Mouse (Mus musculus): Measurements from ENCODE around the gene Atp5l. TPM values are rescaled to one million over a fixed set of nuclear protein-coding genes. Genes with fewer than 3 reads are reported as not detected.

Gene Atp5l
- total and polyA plus RNA-seq, 2 experiments from 2014 or later = 688 to 2,678 TPM

DNA sequence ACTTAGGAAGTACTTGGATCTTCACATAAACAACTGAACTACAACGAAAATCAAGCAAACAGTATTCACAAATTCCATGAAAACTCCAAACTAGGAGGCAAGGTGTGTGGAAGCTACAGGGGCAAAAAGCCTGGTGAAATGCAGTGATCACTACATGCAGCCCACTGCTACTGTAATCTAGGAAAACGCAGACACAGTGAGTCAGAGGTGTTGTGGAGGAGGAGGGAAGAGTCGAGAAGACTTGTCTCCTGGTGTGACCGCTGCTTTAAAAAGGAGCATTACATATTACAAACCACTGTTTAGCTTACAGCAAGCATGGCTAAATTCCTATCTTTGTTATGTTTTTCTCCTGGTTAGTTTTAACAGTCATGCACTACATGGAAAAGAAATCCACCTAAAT lies 9.2 kb downstream of the Atp5l start:
- DNase-seq (ENCODE audit: low spot score) = no peak
- no peak overlapping the region for H3K4me2 ChIP-seq (ENCODE audit: low read depth, low read length)
- 89% methylated on average over 4 of the region's 4 CpGs for WGBS
- H3K27me3 ChIP-seq (ENCODE audit: control insufficient read depth, insufficient read depth, low read length) = no peaks in the 10 kb centered on the region
- H3K27ac ChIP-seq (ENCODE audit: low read depth) = no peak overlapping the region
- peaks cover 32% of the 10 kb centered on the region for H3K36me3 ChIP-seq (replicated peaks; ENCODE audit: control insufficient read depth, insufficient read depth, low read length)
- no peak overlapping the region for H3K9ac ChIP-seq (replicated peaks; ENCODE audit: low read depth, low read length)
- no peaks in the 10 kb centered on the region for H3K9me3 ChIP-seq (replicated peaks; ENCODE audit: control insufficient read depth, low read length)
- no peak for ATAC-seq (ENCODE audit: insufficient read depth, low read depth)
- H3K4me1 ChIP-seq (ENCODE audit: control insufficient read depth, insufficient read depth) = peaks cover 8% of the 10 kb centered on the region; the same call in 1 of the 2 replicates
- no peak overlapping the region for H3K4me3 ChIP-seq (ENCODE audit: low read depth, low read length)
- TF ChIP-seq EP300 (IDR thresholded peaks at IDR 0.05; ENCODE audit: low read depth) (no peak), CTCF (IDR thresholded peaks at IDR 0.05; ENCODE audit: low read depth) (no peak)

DNA sequence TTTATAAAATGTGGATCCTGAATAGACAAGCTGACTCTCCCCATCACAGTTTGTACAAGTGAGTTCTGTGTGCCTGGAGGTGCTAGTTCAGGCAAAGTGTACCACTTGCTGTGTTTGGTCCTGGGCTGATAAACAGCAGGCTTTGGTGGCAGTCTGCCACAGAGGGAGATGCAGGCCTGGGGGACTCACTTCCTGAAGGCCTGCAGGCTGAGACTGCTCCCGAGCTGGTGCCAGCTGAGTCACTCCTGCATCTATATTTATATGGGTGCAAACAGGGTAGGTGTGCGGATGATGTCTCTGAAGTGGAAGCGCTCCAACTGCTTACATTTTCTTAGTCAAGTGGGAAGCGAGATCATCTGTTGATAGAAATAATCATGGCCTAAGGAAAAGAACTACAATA lies 14.9 kb downstream of the Atp5l start:
- DNase-seq (ENCODE audit: low spot score) = peak; percentile 71
- Histone ChIP-seq H3K4me3 (ENCODE audit: low read depth, low read length) (peak overlapping the region; percentile 23), H3K36me3 (replicated peaks; ENCODE audit: control insufficient read depth, insufficient read depth, low read length) (peaks cover 6% of the 10 kb centered on the region), H3K27me3 (ENCODE audit: control insufficient read depth, insufficient read depth, low read length) (no peaks in the 10 kb centered on the region), H3K9ac (replicated peaks; ENCODE audit: low read depth, low read length) (no peak overlapping the region), H3K4me1 (ENCODE audit: control insufficient read depth, insufficient read depth) (peaks cover 24% of the 10 kb centered on the region), H3K27ac (ENCODE audit: low read depth) (peak overlapping the region; percentile 76), H3K4me2 (ENCODE audit: low read depth, low read length) (peak overlapping the region; percentile 44), H3K9me3 (replicated peaks; ENCODE audit: control insufficient read depth, low read length) (no peaks in the 10 kb centered on the region)
- peak; percentile 50; the same call in 1 of the 2 replicates for TF ChIP-seq EP300 (IDR thresholded peaks at IDR 0.05; ENCODE audit: low read depth)
- TF ChIP-seq CTCF (IDR thresholded peaks at IDR 0.05; ENCODE audit: low read depth) = 0 out of 2 replicates have a peak, but pooled peaks have one; percentile 0
- WGBS = 9% methylated on average over 4 of the region's 4 CpGs
- peak; percentile 92 for ATAC-seq (ENCODE audit: insufficient read depth, low read depth)

DNA sequence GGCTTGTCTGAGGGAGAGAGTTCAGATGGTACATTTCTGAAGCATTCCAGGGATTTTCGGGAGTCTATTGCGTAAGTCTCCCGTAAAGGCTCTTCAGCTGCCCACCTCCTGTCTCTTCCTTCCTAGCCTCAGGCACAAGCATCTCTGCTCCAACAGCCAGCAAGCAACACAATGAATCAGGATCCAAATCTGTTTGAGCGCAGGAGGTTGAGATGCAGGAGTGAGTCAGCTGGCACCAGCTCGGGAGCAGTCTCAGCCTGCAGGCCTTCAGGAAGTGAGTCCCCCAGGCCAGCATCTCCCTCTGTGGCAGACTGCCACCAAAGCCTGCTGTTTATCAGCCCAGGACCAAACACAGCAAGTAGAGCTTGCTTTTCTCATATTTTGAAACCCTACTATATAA lies 15.6 kb downstream of the Atp5l start:
- TF ChIP-seq EP300 (IDR thresholded peaks at IDR 0.05; ENCODE audit: low read depth) = no peak
- TF ChIP-seq CTCF (IDR thresholded peaks at IDR 0.05; ENCODE audit: low read depth) = no peak
- H3K36me3 ChIP-seq (replicated peaks; ENCODE audit: control insufficient read depth, insufficient read depth, low read length) = 0 out of 2 replicates have a peak, but pooled peaks cover under 1% of the 10 kb centered on the region
- no peaks in the 10 kb centered on the region for H3K9me3 ChIP-seq (replicated peaks; ENCODE audit: control insufficient read depth, low read length)
- ATAC-seq (ENCODE audit: insufficient read depth, low read depth) (peak; percentile 77), DNase-seq (ENCODE audit: low spot score) (peak; percentile 48)
- no peak overlapping the region for H3K4me3 ChIP-seq (ENCODE audit: low read depth, low read length)
- 25% methylated on average over 5 of the region's 5 CpGs for WGBS
- no peaks in the 10 kb centered on the region for H3K27me3 ChIP-seq (ENCODE audit: control insufficient read depth, insufficient read depth, low read length)
- peak overlapping the region; percentile 76 for H3K27ac ChIP-seq (ENCODE audit: low read depth)
- peaks cover 24% of the 10 kb centered on the region for H3K4me1 ChIP-seq (ENCODE audit: control insufficient read depth, insufficient read depth)
- no peak overlapping the region for H3K9ac ChIP-seq (replicated peaks; ENCODE audit: low read depth, low read length)
- no peak overlapping the region for H3K4me2 ChIP-seq (ENCODE audit: low read depth, low read length)

DNA sequence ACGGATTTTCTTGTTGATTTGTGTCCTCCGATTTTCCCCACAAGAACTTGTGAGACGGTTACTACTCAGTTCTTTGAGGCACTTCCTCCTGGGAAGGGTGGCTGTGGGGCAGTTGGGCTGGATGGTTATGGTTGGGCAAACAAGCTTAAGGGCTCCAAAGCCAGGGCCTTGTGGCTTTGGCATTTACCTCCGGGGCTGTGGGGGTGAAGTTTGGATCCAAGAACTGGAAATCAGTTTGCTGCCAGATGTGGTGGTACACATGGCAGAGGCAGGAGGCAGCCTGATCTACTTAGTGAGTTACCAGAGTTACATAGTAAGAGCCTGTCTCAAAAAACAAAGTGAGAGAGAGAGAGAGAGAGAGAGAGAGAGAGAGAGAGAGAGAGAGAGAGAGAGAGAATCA lies 16.7 kb downstream of the Atp5l start:
- DNase-seq (ENCODE audit: low spot score) = no peak
- whole genome bisulfite sequencing = 75% methylated on average over 4 of the region's 4 CpGs
- H3K27ac ChIP-seq (ENCODE audit: low read depth) = no peak overlapping the region
- H3K27me3 ChIP-seq (ENCODE audit: control insufficient read depth, insufficient read depth, low read length) = no peaks in the 10 kb centered on the region
- H3K36me3 ChIP-seq (replicated peaks; ENCODE audit: control insufficient read depth, insufficient read depth, low read length) = no peaks in the 10 kb centered on the region
- TF ChIP-seq CTCF (IDR thresholded peaks at IDR 0.05; ENCODE audit: low read depth) = no peak
- no peak for TF ChIP-seq EP300 (IDR thresholded peaks at IDR 0.05; ENCODE audit: low read depth)
- no peak overlapping the region for H3K4me3 ChIP-seq (ENCODE audit: low read depth, low read length)
- no peaks in the 10 kb centered on the region for H3K9me3 ChIP-seq (replicated peaks; ENCODE audit: control insufficient read depth, low read length)
- no peak overlapping the region for H3K4me2 ChIP-seq (ENCODE audit: low read depth, low read length)
- peaks cover 24% of the 10 kb centered on the region for H3K4me1 ChIP-seq (ENCODE audit: control insufficient read depth, insufficient read depth)
- ATAC-seq (ENCODE audit: insufficient read depth, low read depth) = no peak
- no peak overlapping the region for H3K9ac ChIP-seq (replicated peaks; ENCODE audit: low read depth, low read length)

DNA sequence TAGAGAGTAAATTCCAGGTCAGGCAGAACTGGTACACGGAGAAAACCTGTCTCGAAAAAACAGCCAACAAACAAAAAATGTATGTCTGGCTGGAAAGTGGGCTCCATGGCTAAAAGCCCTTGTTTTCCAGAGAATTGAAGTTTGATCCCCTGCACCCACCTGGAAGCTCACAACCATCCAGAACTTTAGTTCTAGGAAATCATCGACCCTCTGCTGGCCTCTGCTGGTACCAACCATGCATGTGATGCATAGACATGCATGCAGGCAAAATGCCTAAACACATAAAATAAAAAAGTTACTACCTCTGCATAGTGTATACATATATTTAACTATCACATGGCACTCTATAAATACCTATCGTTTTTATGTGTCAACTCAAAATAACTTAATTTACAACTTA lies 20.1 kb downstream of the Atp5l start:
- H3K27ac ChIP-seq (ENCODE audit: low read depth) = no peak overlapping the region
- no peaks in the 10 kb centered on the region for H3K36me3 ChIP-seq (replicated peaks; ENCODE audit: control insufficient read depth, insufficient read depth, low read length)
- DNase-seq (ENCODE audit: low spot score) (no peak), ATAC-seq (ENCODE audit: insufficient read depth, low read depth) (no peak)
- H3K9ac ChIP-seq (replicated peaks; ENCODE audit: low read depth, low read length) = no peak overlapping the region
- WGBS = 56% methylated on average over 4 of the region's 4 CpGs
- TF ChIP-seq CTCF (IDR thresholded peaks at IDR 0.05; ENCODE audit: low read depth) = peak; percentile 32
- TF ChIP-seq EP300 (IDR thresholded peaks at IDR 0.05; ENCODE audit: low read depth) = no peak
- peaks cover 14% of the 10 kb centered on the region; the same call in 1 of the 2 replicates for H3K4me1 ChIP-seq (ENCODE audit: control insufficient read depth, insufficient read depth)
- no peak overlapping the region for H3K4me3 ChIP-seq (ENCODE audit: low read depth, low read length)
- H3K4me2 ChIP-seq (ENCODE audit: low read depth, low read length) = no peak overlapping the region
- H3K27me3 ChIP-seq (ENCODE audit: control insufficient read depth, insufficient read depth, low read length) = no peaks in the 10 kb centered on the region
- no peaks in the 10 kb centered on the region for H3K9me3 ChIP-seq (replicated peaks; ENCODE audit: control insufficient read depth, low read length)

DNA sequence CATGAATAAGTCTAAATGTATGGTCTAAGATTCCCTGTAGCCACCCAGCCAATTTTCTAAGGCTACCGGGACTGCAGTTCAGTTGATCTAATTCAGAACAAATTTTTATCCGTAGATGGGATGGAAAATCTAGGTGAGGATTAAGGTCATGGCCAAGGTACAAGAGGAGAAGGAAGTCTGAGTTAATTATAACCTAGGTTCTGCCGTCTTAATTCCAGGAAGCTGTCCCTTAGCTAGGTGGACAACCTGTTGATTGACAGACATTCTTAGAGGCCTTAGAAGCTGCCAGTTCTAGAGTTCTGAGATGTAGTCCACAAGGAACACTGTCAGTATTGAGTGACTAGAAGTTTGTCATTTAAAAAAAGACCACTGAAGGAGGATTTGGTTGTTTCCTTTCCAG lies 20.8 kb downstream of the Atp5l start:
- no peak overlapping the region for H3K27ac ChIP-seq (ENCODE audit: low read depth)
- 58% methylated on average over 3 of the region's 3 CpGs for WGBS
- no peaks in the 10 kb centered on the region for H3K9me3 ChIP-seq (replicated peaks; ENCODE audit: control insufficient read depth, low read length)
- DNase-seq (ENCODE audit: low spot score) (no peak), ATAC-seq (ENCODE audit: insufficient read depth, low read depth) (no peak)
- TF ChIP-seq CTCF (IDR thresholded peaks at IDR 0.05; ENCODE audit: low read depth) (no peak), EP300 (IDR thresholded peaks at IDR 0.05; ENCODE audit: low read depth) (no peak)
- no peak overlapping the region for H3K9ac ChIP-seq (replicated peaks; ENCODE audit: low read depth, low read length)
- H3K36me3 ChIP-seq (replicated peaks; ENCODE audit: control insufficient read depth, insufficient read depth, low read length) = no peaks in the 10 kb centered on the region
- 0 out of 2 replicates have a peak, but pooled peaks cover 7% of the 10 kb centered on the region for H3K4me1 ChIP-seq (ENCODE audit: control insufficient read depth, insufficient read depth)
- H3K27me3 ChIP-seq (ENCODE audit: control insufficient read depth, insufficient read depth, low read length) = no peaks in the 10 kb centered on the region
- no peak overlapping the region for H3K4me2 ChIP-seq (ENCODE audit: low read depth, low read length)
- no peak overlapping the region for H3K4me3 ChIP-seq (ENCODE audit: low read depth, low read length)

Data from heart, postnatal 0 days (tissue).